Comparison of ENCODE assay signal across 8 mouse cellular contexts in the genomic region with DNA sequence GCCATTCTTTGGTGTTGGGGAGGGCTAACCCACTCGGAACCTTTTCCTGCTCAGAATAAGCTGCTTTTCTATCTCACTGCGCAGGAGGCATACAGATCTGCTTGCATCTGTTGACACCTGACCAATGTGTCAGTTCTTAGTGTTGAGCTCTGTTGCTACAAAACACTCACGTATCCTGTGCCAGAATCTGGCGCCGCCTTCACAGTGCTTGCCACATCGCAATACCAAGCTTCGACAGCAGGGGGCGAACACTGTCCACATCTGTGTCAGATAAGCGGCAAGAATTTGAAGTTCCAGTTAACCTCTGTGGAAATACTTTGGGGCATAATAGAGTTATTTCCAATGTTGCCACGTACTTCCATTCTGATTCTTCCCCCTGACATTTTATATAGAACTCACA. TPM values are rescaled to one million over a fixed set of nuclear protein-coding genes. Genes with fewer than 3 reads are reported as not detected.
DNase-seq lines count a peak whose midpoint lies in the region; ATAC-seq lines count a peak whose summit lies in the region.

No protein-coding gene starts in this region.

- H3K36me3 ChIP-seq in liver, embryonic 12.5 days = peaks cover 11% of the 10 kb centered on the region
- H3K36me3 ChIP-seq in midbrain, embryonic 16.5 days (ENCODE audit: control insufficient read depth, insufficient read depth, low read length) = no peaks in the 10 kb centered on the region

- 10% methylated on average over 10 of the region's 10 CpGs for WGBS in liver, embryonic 12.5 days (ENCODE audit: insufficient replicate concordance)
- 8% methylated on average over 10 of the region's 10 CpGs for WGBS in midbrain, embryonic 16.5 days

- no peak for ATAC-seq in liver, embryonic 12.5 days
- peak; percentile 48 for ATAC-seq in midbrain, embryonic 16.5 days

- peak; percentile 85 for DNase-seq in liver
- peak; percentile 88 for DNase-seq in embryo, embryonic 11 days
- DNase-seq in gonadal fat pad, adult 2 months (ENCODE audit: low read depth) = peak; percentile 27
- peak; percentile 85 for DNase-seq in kidney, adult 11 months
- peak; percentile 89 to 93 for DNase-seq in left cerebral cortex, postnatal 36 days (ENCODE audit: low spot score in 2 of 2)
- DNase-seq in spleen, postnatal 10 days (ENCODE audit: low spot score in 2 of 2) = peak; percentile 79 to 90

- no peaks in the 10 kb centered on the region for H3K9me3 ChIP-seq in liver, embryonic 12.5 days (replicated peaks)
- H3K9me3 ChIP-seq in midbrain, embryonic 16.5 days (replicated peaks; ENCODE audit: control insufficient read depth, low read length, poor library complexity, severe bottlenecking) = no peaks in the 10 kb centered on the region; the same call in 1 of the 2 replicates

- H3K4me2 ChIP-seq in liver, embryonic 12.5 days = no peak overlapping the region
- peak overlapping the region; percentile 13; the same call in 1 of the 2 replicates for H3K4me2 ChIP-seq in midbrain, embryonic 16.5 days (ENCODE audit: low read length)

- no peaks in the 10 kb centered on the region for H3K4me1 ChIP-seq in liver, embryonic 12.5 days
- no peaks in the 10 kb centered on the region for H3K4me1 ChIP-seq in midbrain, embryonic 16.5 days (ENCODE audit: control insufficient read depth, insufficient read depth, low read length)

- no peak overlapping the region for H3K4me3 ChIP-seq in liver, embryonic 12.5 days
- no peak overlapping the region for H3K4me3 ChIP-seq in midbrain, embryonic 16.5 days (ENCODE audit: low read depth, low read length)

- no peak overlapping the region for H3K27ac ChIP-seq in liver, embryonic 12.5 days
- no peak overlapping the region for H3K27ac ChIP-seq in midbrain, embryonic 16.5 days (ENCODE audit: low read length)

- intact Hi-C loops in left cerebral cortex, postnatal 36 days (cut with DNase I) = loop anchor here (1.0 to 10.0 kb wide), 4 partner anchors 45 to 682 kb away; a partner anchor contains a TSS

- no peaks in the 10 kb centered on the region for H3K27me3 ChIP-seq in liver, embryonic 12.5 days (replicated peaks)
- H3K27me3 ChIP-seq in midbrain, embryonic 16.5 days (ENCODE audit: control insufficient read depth, insufficient read depth, low read depth, low read length) = no peaks in the 10 kb centered on the region

- H3K9ac ChIP-seq in liver, embryonic 12.5 days = no peak overlapping the region
- no peak overlapping the region for H3K9ac ChIP-seq in midbrain, embryonic 16.5 days (ENCODE audit: low read depth, low read length)

RNA-seq across cellular contexts. Expression of a gene that starts 25.4 kb away (rescaled TPM):
- polyA plus RNA-seq in liver, embryonic 12.5 days (2016; fragmentation: Nextera tagmentation; extraction: Ambion mirVana) = 4.3 and 5.4 TPM in 2 replicates
- polyA plus RNA-seq in gonadal fat pad, adult 2 months (2012; rRNA removed) = 11.2 and 14.3 TPM in 2 replicates
- 1 to 10 TPM; 5.8 to 7.0 TPM for total RNA-seq in left cerebral cortex, postnatal 36 days (2021)
- polyA plus RNA-seq in midbrain, embryonic 16.5 days (2015; fragmentation: Nextera tagmentation; extraction: Ambion mirVana) = 5.4 and 8.9 TPM in 2 replicates

RNA-seq across cellular contexts. Expression of a gene that starts 27.6 kb away (rescaled TPM):
- 10.3 and 11.7 TPM in 2 replicates for polyA plus RNA-seq in liver, embryonic 12.5 days (2016; fragmentation: Nextera tagmentation; extraction: Ambion mirVana)
- polyA plus RNA-seq in gonadal fat pad, adult 2 months (2012; rRNA removed) = 36.2 and 42.5 TPM in 2 replicates
- 10 to 100 TPM; 30.5 to 36.8 TPM for total RNA-seq in left cerebral cortex, postnatal 36 days (2021)
- 24.0 and 30.4 TPM in 2 replicates for polyA plus RNA-seq in midbrain, embryonic 16.5 days (2015; fragmentation: Nextera tagmentation; extraction: Ambion mirVana)

Comparison
In these comparisons a context has a peak if more than half of its experiments do, and no peak if none do; other contexts are left out.
1. DNase-seq: peak in every context shown above with its lines; median percentile 91 in left cerebral cortex, postnatal 36 days; 88 in embryo, embryonic 11 days; 85 in liver; 85 in kidney, adult 11 months; 84 in spleen, postnatal 10 days; 27 in gonadal fat pad, adult 2 months.